Mouse (Mus musculus) macrophage (primary cell): ENCODE data around the gene Olfr1192-ps1. TPM values are rescaled to one million over a fixed set of nuclear protein-coding genes. Genes with fewer than 3 reads are reported as not detected.
"Not testable (repeated sequence)": the region's sequence is repeated elsewhere in the genome, so short reads cannot be mapped to it uniquely, and the experiment has no call there.

Experiments
- H3K27ac ChIP-seq: fragments of 350-480 bp; formaldehyde crosslinking; 2 replicates; pipeline ENCODE4 v1.9.0; 2021
- H3K36me3 ChIP-seq: fragments of 350-480 bp; formaldehyde crosslinking; 2 replicates; pipeline ENCODE4 v1.9.0; 2021; ENCODE audit errors: inconsistent target
- H3K4me3 ChIP-seq: fragments of 350-480 bp; formaldehyde crosslinking; 2 replicates; pipeline ENCODE4 v1.9.0; 2021; ENCODE audit errors: inconsistent target
- H3K79me2 ChIP-seq: fragments of 350-480 bp; formaldehyde crosslinking; 2 replicates; pipeline ENCODE4 v1.9.0; 2021; ENCODE audit errors: inconsistent target
- WGBS: methylation state at CpG from one replicate; pipeline ENCODE4 v1.1.7; 2026; ENCODE audit warnings: inconsistent platforms; ENCODE audit not compliant: missing documents; 5-methylcytosine and 5-hydroxymethylcytosine counted together
- polyA plus RNA-seq: library from polyadenylated mRNA; stranded (reverse); fragments of 250-400 nt; gene quantifications from 3 replicates; pipeline ENCODE4 v1.2.4, GENCODE M21; 2018; ENCODE audit warnings: inconsistent platforms
- total RNA-seq, 78 experiments: library from RNA; depleted of rRNA; stranded (reverse); fragments of 250-400 nt; gene quantifications; 1 replicate in 9 of 78; 2 replicates in 24 of 78; 3 replicates in 43 of 78; 4 replicates in 2 of 78; pipeline ENCODE4 v1.2.4; 2018; ENCODE audit warnings: inconsistent platforms in 56 of 78

The Olfr1192-ps1 gene
- not detected for total RNA-seq (2018; cell fraction: chromatin; rRNA removed)
- total RNA-seq (2018; cell fraction: cytosol; rRNA removed), result not detected
- total RNA-seq (2018; cell fraction: nucleus; rRNA removed), result not detected
- not detected in 3 replicates for polyA plus RNA-seq

- Histone ChIP-seq H3K36me3 (no peaks in the 10 kb centered on the region), H3K4me3 (no peak within 1 kb of the TSS), H3K27ac (no peak within 1 kb of the TSS), H3K79me2 (no peaks in the 10 kb centered on the region)
- 44% methylated on average over 1 of the region's 1 CpGs for WGBS
Observed at GRCm38 (mm10) chr2:88648209-88648608, at the start of gene Olfr1192-ps1. Olfr1192-ps1 (plus strand) TSS chr2:88648509.

- not testable (repeated sequence) for H3K36me3 ChIP-seq, H3K79me2 ChIP-seq, H3K27ac ChIP-seq, H3K4me3 ChIP-seq
- WGBS, result 89% methylated on average over 1 of the region's 1 CpGs
Observed at GRCm38 (mm10) chr2:88640242-88640641, 8.1 kb upstream of the Olfr1192-ps1 start, which contains the start of gene Olfr1191-ps1. Olfr1191-ps1 (plus strand) TSS chr2:88640542.

- not testable (repeated sequence) for H3K4me3 ChIP-seq, H3K79me2 ChIP-seq, H3K27ac ChIP-seq, H3K36me3 ChIP-seq
Observed at GRCm38 (mm10) chr2:88675328-88675727, 27.0 kb downstream of the Olfr1192-ps1 start, which contains the start of gene Olfr1193. Olfr1193 (plus strand) TSS chr2:88675628.

- Histone ChIP-seq H3K79me2 (no peaks in the 10 kb centered on the region), H3K27ac (no peak within 1 kb of the TSS), H3K4me3 (no peak within 1 kb of the TSS), H3K36me3 (no peaks in the 10 kb centered on the region)
Observed at GRCm38 (mm10) chr2:88689087-88689486, 40.8 kb downstream of the Olfr1192-ps1 start, which contains the start of gene Olfr1195. Olfr1195 (minus strand) TSS chr2:88689187.

- Histone ChIP-seq H3K36me3 (no peaks in the 10 kb centered on the region), H3K27ac (no peak within 1 kb of the TSS), H3K4me3 (no peak within 1 kb of the TSS), H3K79me2 (no peaks in the 10 kb centered on the region)
- WGBS, result 83% methylated on average over 2 of the region's 2 CpGs
Observed at GRCm38 (mm10) chr2:88704497-88704896, 56.2 kb downstream of the Olfr1192-ps1 start, which contains the start of gene Olfr1196. Olfr1196 (minus strand) TSS chr2:88704597.

Other genes with a start within 250 kb of the Olfr1192-ps1 start
- not detected in 3 replicates for gene Olfr1179, start 242.1 kb upstream of the Olfr1192-ps1 start, polyA plus RNA-seq
- not detected in 3 replicates for gene Olfr1180, start 229.4 kb upstream of the Olfr1192-ps1 start, polyA plus RNA-seq
- gene Olfr1181, start 222.3 kb upstream of the Olfr1192-ps1 start, polyA plus RNA-seq, result not detected in 3 replicates
- gene Gm13757, start 199.4 kb upstream of the Olfr1192-ps1 start, polyA plus RNA-seq, result not detected in 3 replicates
- gene Olfr1183, start 193.6 kb upstream of the Olfr1192-ps1 start, polyA plus RNA-seq, result not detected in 3 replicates
- not detected in 3 replicates for gene Olfr1184, start 164.9 kb upstream of the Olfr1192-ps1 start, polyA plus RNA-seq
- not detected in 3 replicates for gene Olfr1185-ps1, start 155.2 kb upstream of the Olfr1192-ps1 start, polyA plus RNA-seq
- not detected in 3 replicates for gene Olfr1186, start 130.0 kb upstream of the Olfr1192-ps1 start, polyA plus RNA-seq
- not detected in 3 replicates for gene Olfr1188, start 91.6 kb upstream of the Olfr1192-ps1 start, polyA plus RNA-seq
- gene Olfr1189, start 62.1 kb upstream of the Olfr1192-ps1 start, polyA plus RNA-seq, result not detected in 3 replicates
- not detected in 3 replicates for gene Olfr1191-ps1, start 8.0 kb upstream of the Olfr1192-ps1 start, polyA plus RNA-seq
- gene Olfr1193, start 27.1 kb downstream of the Olfr1192-ps1 start, polyA plus RNA-seq, result not detected in 3 replicates
- not detected in 3 replicates for gene Olfr1195, start 40.7 kb downstream of the Olfr1192-ps1 start, polyA plus RNA-seq
- gene Olfr1196, start 56.1 kb downstream of the Olfr1192-ps1 start, polyA plus RNA-seq, result not detected in 3 replicates
- not detected in 3 replicates for gene Olfr1197, start 83.9 kb downstream of the Olfr1192-ps1 start, polyA plus RNA-seq
- gene Olfr1198, start 102.9 kb downstream of the Olfr1192-ps1 start, polyA plus RNA-seq, result not detected in 3 replicates
- gene Olfr1199, start 112.0 kb downstream of the Olfr1192-ps1 start, polyA plus RNA-seq, result not detected in 3 replicates
- gene Olfr1200, start 122.0 kb downstream of the Olfr1192-ps1 start, polyA plus RNA-seq, result not detected in 3 replicates
- not detected in 3 replicates for gene Olfr1201, start 144.5 kb downstream of the Olfr1192-ps1 start, polyA plus RNA-seq
- not detected in 3 replicates for gene Olfr1202, start 166.0 kb downstream of the Olfr1192-ps1 start, polyA plus RNA-seq
- not detected in 3 replicates for gene Olfr1205, start 181.2 kb downstream of the Olfr1192-ps1 start, polyA plus RNA-seq
- not detected in 3 replicates for gene Olfr1204, start 200.8 kb downstream of the Olfr1192-ps1 start, polyA plus RNA-seq
- not detected in 3 replicates for gene Olfr1206, start 214.7 kb downstream of the Olfr1192-ps1 start, polyA plus RNA-seq